Mouse (Mus musculus): ENCODE measurements around the gene Akt2.

- TF ChIP-seq NRF1 (IDR thresholded peaks at IDR 0.05; ENCODE audit: insufficient read depth, low read depth, low read length, poor library complexity, severe bottlenecking): no peak
- no peak for TF ChIP-seq MAZ (IDR thresholded peaks at IDR 0.05; ENCODE audit: low read depth, low read length)
- TF ChIP-seq SIN3A (IDR thresholded peaks at IDR 0.05; ENCODE audit: low read length): no peak
- no peak for TF ChIP-seq EP300 (IDR thresholded peaks at IDR 0.05; ENCODE audit: low read depth in 1 of 2, low read length in 2 of 2)
- TF ChIP-seq CTCF (IDR thresholded peaks at IDR 0.05 in 2 of 3, conservative IDR thresholded peaks at IDR 0.05 in 1 of 3; ENCODE audit: control insufficient read depth in 1 of 3, insufficient read depth in 1 of 3, low read depth in 2 of 3, low read length in 3 of 3, poor library complexity in 1 of 3, severe bottlenecking in 1 of 3): no peak
- TF ChIP-seq UBTF (IDR thresholded peaks at IDR 0.05; ENCODE audit: borderline replicate concordance, insufficient read depth, low read depth, low read length): no peak
- TF ChIP-seq RAD21 (IDR thresholded peaks at IDR 0.05; ENCODE audit: low read depth, low read length): no peak
- TF ChIP-seq ELF1 (IDR thresholded peaks at IDR 0.05; ENCODE audit: low read depth, low read length): no peak
Observed at GRCm38 (mm10) chr7:27604661-27605348, 13.5 kb downstream of the Akt2 start.
